Mouse (Mus musculus): ENCODE results near the gene Camk2d. TPM values are rescaled to one million over a fixed set of nuclear protein-coding genes. Genes with fewer than 3 reads are reported as not detected.

Gene Camk2d
- 46.5 and 48.1 TPM in 2 replicates for polyA plus RNA-seq (2012; rRNA removed)

GRCm38 (mm10) chr3:126596086-126596485, at the start of gene Camk2d:
Gene Camk2d, plus strand, starts transcription at chr3:126596302.

Other genes starting within 250 kb of the Camk2d start
- gene Arsj, start 232.6 kb upstream of the Camk2d start, polyA plus RNA-seq (2012; rRNA removed), result 0.06 and 0.25 TPM in 2 replicates

Measured in stomach, adult 2 months (tissue).